Mouse (Mus musculus): Measurements from ENCODE around the gene Fam241b.

Fam241b gene

DNA sequence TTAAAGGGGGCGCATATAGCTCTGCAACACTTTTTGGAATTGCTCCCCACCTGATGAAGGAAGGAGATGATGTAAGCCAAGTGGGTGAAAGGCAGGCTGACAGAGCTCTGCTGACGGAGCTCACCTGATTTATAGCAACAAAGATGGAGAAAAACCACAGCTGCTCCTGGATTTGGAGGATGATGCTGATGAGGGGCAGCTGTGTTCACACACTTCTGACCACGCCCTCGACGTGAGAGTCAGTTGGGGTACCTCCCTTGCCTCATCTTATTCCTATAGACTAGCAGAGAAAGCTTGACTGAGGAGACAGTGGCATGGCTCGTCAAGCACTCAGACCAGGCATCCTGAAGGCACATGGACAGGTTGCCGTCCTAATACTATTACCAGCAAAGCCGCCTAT is at the start of gene Fam241b:
Fam241b (minus strand) TSS at position 101 of the 400 bp plus-strand sequence.
- no peak for DNase-seq (ENCODE audit: low read depth, low spot score)

DNA sequence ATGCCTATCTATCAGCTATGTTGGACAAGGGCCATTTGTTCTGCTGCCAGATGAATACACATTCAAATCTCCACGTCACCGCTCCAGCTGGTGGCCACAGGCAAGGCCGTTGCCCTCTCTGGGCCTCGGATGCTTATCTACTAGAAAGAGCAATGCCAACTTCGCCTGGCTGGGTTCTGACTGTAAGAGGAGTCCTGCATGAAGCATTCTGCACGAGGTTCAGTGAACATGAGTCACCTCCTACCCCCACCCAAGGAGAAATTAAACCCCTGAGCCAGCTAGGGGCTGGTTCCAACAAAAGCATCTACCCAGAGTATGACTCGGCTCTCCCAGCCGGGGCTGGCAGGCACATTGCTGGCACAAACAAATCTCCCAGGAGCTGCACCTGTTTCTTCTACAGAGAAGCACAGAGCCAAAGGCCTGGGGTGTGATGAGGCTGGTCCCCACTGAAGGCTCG is 49.0 kb upstream of the Fam241b start:
- no peak for DNase-seq (ENCODE audit: low read depth, low spot score)

DNA sequence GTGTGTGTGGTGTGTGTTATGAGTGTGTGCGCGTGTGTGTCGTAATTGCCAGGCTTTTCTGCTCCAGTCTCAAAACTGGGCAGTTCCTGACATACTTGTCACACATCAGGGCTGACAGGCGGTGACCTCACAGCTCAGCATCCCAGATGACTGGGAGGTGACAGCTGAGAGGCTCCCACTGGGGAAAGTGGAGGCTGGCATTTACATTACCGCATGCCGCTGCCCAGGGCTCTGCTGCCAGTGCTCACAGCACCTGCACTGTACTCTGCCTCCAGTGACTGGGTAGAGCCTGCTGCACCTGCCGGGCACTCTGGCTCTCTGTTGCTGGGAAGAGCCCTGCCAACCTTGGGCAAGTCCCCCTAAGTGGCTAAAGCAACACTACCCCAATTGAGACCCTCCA is 47.1 kb upstream of the Fam241b start:
- DNase-seq (ENCODE audit: low read depth, low spot score): no peak

DNA sequence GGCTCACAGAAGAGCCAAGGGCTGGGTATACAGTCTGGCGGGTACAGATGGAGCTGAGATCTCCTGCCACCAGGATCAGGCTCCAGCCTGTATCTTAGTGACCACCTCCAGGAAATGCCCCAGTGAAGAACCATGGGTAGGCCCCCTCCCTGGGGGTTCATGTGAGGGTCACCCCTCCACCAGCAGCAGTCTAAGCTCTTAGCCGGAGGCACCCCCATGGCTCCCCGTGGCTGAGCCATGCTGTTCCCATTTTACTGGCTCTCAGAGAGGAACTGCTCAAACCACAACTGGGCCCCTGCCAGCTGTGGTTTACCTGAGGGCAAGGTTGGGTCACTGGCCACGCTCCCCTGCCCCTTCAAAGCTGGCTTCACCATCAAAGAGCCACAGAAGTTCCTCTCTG is 46.2 kb upstream of the Fam241b start:
- DNase-seq (ENCODE audit: low read depth, low spot score): no peak

DNA sequence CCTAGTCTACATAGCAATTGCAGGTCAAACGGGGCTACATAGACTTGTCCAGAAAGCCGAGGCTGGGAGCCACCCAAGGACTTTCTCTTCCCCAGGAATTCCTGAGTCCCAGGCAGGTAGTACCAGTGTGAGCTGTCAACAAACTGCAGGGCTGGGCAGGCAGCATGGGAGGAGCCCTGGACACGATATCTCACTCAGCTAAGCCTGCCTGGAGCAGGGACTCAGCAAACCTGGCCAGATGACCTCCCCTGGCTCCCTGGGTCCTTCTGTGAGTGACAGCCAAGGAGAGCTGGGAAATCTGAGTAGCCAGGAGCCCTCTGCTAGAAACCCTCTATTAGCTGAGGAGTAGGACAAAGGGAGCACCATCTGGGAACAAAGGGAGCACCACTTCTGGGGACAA is 45.6 kb upstream of the Fam241b start:
- DNase-seq (ENCODE audit: low read depth, low spot score): no peak

DNA sequence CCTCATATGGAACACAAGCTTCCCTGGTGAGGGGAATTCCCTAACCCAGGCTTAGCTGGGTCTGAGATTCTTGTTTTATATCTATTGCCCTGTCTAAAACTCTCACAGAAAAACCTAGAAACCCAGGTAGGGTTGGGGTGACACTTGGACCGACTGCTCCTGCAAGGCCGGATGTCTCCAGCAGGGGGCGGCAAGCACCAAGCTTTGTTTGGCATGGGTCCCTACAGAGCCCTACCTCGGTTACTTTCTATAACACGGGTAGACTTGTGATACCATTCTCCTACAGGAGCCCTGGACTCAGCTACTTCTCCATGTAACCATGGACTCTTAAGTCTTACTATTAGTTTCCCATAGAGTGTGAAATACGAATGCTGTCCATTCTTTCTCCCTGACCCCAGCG is 43.2 kb upstream of the Fam241b start:
- DNase-seq (ENCODE audit: low read depth, low spot score): peak; percentile 65

DNA sequence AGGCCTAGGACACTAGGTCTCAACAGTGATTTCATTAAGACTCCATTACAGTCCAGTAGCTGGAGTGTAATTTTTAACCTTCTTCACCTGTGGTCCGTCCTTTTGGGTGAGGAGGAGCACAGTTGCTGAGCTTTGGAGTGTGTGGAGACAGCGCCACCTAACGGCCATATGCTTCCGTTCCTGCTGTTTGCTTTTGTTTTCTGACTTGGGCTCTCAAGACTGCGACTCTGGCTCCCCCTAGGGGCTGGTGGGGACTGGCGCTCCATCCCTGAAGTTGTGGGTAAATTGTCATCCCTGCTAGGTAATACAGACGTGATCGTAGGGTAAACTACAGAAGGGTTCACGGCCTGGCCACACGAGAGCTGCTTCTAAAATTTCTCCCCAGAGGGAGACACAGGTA is 39.3 kb upstream of the Fam241b start:
- peak; percentile 94 for DNase-seq (ENCODE audit: low read depth, low spot score)

DNA sequence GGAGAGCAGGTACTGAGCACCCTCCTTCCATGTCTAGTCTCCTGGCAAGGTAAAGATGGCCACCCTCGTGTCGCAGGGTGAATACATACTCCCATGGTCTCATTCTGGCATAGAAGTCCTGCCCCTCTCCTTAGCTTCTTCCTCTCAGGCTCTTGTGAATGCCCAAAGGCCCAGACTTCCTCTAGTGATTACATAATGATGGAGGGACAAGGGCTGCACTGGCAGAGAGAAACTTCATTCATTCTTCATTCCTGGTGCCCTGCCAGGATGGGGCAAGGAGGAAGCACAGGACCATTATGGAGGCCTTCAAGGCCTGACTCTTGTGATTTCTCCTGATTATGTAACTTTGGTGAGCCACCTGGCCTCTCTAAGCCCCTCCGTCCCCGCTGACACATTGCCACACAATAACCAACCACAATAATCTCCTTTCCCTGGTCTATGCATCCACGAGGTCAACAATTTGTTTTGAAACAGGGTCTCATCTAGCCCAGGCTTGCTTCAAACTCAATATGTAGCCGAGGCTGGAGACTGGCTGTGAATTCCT is 38.8 kb upstream of the Fam241b start:
- no peak for DNase-seq (ENCODE audit: low read depth, low spot score)

DNA sequence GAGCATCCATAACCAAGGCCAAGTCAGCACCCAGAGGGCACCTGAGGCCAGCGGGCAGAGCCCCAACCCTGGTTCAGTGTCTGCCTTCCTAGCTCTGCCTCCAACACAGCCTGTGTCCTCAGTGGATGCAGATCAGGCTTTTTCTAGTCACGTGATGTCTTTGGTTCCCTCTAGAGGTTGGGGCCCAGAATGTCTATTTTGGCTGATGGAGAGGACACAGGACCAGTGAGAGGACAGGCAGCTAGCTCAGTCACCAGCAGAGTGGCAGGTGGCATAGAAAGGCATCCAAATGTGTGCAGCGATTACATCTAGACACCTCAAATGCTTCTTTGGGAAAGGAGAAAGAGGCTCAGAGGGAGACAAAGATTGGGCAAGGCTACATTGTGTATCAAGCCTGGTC is 38.0 kb upstream of the Fam241b start:
- no peak for DNase-seq (ENCODE audit: low read depth, low spot score)

DNA sequence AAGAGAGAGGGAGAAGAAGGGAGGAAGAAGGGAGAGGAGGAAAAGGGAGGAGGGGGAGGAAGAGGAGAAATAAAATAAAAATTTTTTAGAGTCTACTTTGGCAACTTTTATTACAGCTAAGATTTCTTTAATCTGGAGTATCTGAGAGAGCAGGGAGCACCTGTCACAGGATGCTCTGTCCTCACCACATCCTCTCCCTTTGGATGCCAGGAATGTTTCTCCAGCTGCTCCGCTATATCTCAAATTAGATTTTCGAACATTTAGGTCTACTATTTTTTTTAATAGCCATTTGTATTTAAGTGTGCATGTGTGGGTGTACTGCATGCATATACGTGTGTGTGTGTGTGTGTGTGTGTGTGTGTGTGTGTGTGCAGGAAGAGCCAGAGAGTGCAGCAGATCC is 36.2 kb upstream of the Fam241b start:
- no peak for DNase-seq (ENCODE audit: low read depth, low spot score)

DNA sequence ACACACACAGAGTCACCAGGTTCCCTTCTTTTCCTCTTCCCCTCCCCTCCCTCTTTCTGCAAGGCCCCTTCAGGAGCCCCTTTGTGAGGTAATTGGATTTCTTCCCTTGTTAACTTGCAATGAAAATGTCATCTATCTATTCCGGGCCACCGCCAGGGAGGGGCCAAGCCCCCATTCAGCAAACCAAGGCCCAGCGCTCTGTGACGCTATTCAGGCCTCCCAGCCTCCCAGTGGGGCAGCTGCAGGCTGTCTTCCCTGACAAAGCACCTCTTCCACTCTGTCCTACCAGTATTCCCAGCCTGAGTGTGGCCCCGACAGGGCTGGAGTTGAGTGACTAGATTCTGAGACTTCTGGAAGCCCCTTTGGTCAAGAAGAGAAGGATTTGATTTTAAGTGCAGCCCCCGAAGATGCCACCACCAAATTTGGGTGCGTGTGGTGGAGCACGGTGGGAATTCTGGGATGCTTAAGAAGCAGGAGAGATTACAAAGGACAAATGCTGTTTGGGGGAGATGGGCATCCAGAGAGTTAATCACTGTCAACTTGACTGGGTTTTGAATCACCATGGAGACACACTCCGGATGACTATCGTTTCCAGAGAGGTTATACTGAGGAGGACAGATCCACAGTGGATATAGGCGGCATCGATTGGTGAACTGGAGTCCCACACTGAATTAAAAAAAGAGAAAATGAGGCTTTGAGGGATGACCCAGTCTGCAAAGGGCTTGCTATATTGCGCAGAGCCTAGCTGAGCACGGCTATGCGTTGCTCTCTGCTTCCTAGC is 31.0 kb upstream of the Fam241b start:
- peak; percentile 20 for DNase-seq (ENCODE audit: low read depth, low spot score)

DNA sequence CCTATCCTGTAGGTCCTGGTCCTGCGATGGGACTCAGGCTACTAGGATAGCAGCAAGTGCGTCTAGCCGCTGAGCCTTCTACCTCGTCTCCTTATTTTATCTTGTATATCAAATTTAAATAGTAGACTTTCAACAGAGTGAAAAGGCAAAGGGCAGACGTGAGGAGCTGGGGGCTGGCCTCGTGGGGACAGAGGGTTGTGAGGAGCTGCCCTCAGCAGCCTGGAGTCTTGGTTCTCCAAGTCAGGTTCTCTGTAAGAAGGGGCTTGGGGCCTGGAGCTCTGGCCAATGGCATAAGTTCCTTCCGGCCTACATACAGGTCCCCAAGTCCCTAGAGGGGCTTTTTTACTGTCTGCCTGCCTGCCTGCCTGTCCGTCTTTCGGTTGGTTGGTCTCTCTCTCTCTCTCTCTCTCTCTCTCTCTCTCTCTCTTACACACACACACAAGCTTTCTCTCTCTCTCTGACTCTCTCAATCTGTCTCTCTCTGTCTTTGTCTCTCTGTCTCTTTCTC is 30.3 kb upstream of the Fam241b start:
- DNase-seq (ENCODE audit: low read depth, low spot score): no peak

DNA sequence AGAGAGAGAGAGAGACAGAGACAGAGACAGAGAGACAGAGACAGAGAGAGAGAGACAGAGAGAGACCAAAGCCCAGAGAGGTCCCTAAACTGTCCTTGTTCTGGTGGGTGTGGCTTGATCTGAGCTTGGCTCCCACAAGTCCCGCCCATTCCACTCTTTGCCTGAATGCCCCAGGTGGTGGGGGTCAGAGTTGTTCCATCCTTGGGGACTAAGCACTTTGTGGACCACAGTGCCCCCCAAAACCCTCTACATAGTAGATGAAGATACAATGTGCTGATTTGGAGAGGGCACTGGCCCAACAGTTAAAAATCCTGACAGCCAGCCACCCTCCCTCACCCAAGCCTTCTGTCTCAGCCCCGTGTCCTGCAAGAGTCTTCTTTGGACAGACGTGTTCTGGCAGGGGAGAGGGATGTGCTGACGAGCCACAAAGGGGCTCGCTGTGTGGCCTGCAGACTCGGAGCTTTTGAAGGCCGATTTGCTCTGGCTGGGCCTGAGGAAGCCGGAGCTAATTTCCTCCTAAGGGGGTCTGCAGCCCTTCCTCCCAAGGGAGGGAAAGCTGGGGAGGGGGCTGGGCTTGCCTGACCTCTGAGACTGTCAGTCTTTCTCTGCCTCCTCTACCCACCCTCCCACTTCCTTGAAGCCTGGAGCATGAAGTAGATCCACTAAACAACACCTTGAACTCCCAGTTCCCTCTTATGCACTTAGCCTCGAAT is 29.3 kb upstream of the Fam241b start:
- no peak for DNase-seq (ENCODE audit: low read depth, low spot score)

DNA sequence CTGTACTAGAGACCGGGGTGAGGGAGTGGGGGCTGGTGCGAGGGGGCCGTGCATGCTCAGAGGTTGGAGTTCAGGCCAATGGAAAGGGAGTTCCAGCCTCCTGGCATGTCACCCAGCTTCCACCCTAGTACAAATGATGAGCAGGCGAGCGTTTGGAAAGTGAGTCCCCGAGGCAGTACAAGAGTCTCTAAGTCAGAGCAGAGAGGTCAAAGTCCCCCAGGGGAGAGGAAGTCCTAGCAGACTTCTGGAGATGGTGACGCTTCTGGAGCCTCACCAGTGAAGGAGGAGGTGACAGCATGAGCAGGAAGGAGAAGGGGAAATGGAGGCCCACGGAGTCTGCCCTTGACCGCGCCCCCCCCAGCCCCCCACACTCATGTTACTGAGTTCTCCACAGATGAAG is 18.7 kb upstream of the Fam241b start:
- DNase-seq (ENCODE audit: low read depth, low spot score): no peak

DNA sequence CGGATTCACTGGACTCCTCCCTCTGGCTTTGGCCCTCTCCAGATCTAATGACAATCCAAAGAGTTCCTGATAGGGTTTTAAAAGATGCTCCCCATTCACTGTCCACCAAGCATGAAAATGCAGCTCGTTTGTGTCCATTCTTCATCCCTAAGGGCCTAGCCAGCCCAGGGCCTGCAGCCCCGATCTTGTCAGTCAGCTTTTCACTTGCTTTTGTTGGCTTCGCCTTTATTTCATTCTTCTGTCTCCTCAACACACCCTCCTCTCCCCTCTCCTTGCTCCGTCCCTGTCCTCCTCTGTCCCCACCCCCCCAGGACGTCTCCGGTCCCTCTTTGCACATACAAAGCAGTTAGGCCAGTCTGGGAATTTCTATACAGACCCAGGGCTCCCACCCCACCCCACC is 6.2 kb upstream of the Fam241b start:
- no peak for DNase-seq (ENCODE audit: low read depth, low spot score)

DNA sequence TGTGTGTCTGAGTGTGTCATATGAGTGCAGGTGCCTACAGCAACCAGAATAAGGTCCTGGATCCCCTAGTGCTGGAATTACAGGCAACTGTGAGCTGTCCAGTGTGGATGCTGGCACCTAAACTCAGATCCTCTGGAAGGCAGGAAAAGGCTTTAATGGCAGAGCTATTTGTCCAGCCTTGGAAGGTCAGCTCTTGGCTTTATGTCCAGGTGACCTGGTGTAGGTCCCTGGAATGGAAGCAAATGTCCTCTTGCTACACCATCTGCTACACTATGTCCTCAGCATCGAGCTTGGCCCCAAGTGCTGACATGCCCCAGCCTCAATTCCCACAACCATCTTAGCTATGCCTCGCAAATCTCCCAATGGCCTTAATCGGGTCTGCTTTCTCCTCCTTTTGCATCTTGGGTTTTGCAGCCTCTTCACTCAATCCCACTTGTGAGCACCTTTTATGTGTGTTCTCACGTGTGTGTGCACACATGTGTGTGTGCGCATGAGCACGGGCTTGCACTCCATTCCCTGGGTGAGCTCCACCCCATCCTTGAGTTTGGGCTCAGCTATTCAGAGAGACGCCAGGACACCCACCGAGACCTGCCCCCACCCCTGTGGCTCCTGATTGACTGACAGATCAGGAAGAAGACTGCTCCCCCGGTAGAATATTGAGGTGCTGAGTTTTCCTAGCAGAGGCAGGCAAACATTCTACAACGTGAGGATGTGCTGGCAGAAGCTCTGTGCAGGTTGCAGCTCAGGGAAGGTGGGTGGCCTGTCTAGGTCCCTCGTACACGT is 3.9 kb upstream of the Fam241b start:
- no peak for DNase-seq (ENCODE audit: low read depth, low spot score)

DNA sequence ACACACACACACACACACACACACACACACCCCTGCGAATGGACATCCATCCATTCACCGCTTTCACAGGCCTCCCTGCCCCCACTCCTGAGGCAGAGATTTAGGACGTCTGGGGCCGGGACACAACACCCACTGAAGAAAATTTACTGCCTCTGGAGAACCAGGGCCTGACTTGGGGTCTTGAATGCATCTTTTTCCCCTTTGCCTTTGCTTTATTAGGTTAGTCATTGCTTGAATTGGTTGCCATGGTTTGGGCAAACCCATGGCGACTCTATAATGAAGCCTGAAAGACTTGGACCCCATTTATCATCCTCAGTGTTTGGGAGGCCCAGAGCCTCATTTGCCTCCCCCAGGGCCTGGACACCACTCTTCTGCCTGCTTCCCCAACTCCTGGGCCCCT is 2.2 kb upstream of the Fam241b start:
- peak; percentile 29 for DNase-seq (ENCODE audit: low read depth, low spot score)

DNA sequence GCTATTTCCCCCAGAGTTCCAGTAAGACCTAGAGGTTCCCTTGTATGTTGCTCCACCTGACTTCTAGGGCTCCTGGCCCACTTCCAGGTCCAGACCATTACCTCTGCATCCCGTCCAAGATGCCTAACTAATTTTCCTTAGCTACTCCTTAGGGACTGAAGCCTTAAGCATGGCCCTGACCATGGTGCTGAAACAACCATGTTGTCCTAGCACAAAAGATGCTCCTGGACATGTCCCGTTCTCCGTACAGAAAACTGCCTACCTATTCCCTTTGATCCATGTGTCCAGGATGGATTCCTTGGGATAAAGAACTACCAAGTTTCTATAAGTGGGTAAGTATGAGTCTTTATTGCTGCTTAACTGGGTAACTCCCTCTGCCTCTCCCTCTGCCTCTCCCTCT is 5.7 kb downstream of the Fam241b start:
- DNase-seq (ENCODE audit: low read depth, low spot score): peak; percentile 53

DNA sequence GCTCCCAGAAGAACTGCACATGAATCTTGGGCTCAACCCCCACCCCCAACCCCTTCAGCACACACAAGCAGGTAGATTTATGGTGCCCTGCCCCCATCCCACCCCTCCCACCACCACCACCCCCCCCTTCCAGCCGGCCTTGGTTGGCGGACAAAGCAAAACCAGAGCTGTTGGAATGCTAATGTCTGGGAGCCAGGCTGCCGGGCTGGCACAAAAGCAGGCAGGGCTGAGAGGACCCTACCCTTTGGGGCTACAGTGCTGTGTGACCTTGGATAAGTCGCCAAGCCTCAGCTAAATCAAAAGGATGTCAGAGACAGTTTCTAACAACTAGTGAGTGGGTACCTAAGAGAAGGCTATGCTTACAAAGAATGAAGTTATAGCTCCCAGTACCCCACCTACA is 6.6 kb downstream of the Fam241b start:
- no peak for DNase-seq (ENCODE audit: low read depth, low spot score)

DNA sequence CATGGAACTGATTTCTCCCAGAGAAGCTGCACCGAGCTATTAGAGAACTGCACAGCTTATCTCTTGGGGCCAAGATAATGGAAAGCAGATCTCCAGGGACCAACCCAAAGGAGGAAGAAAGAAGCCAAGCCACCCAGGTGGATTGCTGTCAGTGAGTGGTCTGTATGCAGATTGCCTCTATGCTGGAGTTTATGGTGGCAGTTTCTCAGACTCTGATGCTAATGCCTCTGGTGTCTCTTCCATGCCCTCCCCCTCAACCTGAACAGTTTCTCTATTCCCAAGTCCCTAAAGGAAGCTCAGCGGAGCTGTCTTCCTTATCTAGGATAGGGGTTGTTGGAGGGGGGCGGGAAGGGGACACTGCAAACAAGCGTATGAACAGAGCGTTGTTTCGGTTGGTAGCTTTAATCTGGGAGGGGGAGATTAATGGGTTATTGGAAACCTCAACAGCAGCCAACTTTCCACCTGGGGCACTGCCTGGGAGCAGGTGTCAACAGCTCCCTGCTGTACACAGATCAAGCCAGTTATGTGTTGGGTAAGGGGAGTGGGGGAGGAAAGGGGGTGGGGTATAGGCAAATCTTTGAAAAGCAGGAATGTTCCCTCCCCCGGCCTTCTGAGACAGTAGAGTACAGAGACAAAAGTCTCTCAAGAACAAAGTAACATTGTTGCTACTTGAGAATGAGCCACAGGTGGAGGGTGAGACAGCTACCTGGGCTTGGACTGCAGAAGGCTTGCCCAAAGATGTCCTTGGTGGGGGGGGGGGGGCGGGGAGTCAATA is 7.8 kb downstream of the Fam241b start:
- DNase-seq (ENCODE audit: low read depth, low spot score): no peak

DNA sequence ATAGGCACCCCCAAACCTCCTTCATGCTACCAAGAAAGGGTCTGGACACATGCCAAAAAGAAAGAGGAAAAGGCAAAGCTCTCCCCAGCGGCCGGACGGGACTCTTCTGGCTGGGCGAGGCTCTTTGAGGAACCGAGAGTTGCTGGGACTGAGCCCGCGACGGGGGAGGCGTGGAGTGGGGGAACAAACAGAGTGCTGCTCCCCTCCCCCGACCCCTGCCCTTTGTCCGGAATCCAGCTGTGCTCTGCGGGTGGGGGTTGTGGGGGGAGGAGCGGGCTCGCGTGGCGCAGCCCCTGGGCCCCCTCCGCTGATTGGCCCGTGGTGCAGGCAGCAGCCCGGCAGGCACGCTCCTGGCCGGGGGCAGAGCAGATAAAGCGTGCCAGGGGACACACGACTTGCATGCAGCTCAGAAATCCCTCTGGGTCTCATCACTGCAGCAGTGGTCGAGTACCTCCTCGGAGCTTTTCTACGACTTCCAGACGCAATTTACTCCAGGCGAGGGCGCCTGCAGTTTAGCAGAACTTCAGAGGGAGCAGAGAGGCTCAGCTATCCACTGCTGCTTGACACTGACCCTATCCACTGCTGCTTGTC is 10.9 kb downstream of the Fam241b start, which contains the start of gene Neurog3:
Neurog3 (plus strand) TSS at position 400 of the 591 bp plus-strand sequence.
- no peak for DNase-seq (ENCODE audit: low read depth, low spot score)
